Mouse (Mus musculus) liver, adult 2 months (tissue): Measurements from ENCODE around the gene Cntrob. TPM values are rescaled to one million over a fixed set of nuclear protein-coding genes. Genes with fewer than 3 reads are reported as not detected.

Source experiments
- DNase-seq: peaks from one replicate; pipeline ENCODE4 v3.0.0-alpha.2; 2011; ENCODE audit warnings: low read depth, low spot score; ENCODE audit errors: extremely low read depth
- H3K27ac ChIP-seq: fragments of 200-500 bp; replicated peaks from 2 replicates; pipeline ENCODE4 v1.5.1; 2012; ENCODE audit warnings: low read depth, mild to moderate bottlenecking, control low read depth, inconsistent platforms, low read length; ENCODE audit not compliant: insufficient read depth
- H3K27me3 ChIP-seq: fragments of 200-500 bp; 2 replicates; pipeline ENCODE4 v1.6.1; 2012; ENCODE audit warnings: mild to moderate bottlenecking, moderate library complexity, low read length, inconsistent platforms; ENCODE audit not compliant: control insufficient read depth, insufficient read depth
- H3K36me3 ChIP-seq: fragments of 200-500 bp; 2 replicates; pipeline ENCODE4 v1.6.1; 2012; ENCODE audit warnings: low read length, inconsistent platforms; ENCODE audit not compliant: control insufficient read depth, insufficient read depth
- H3K4me1 ChIP-seq: fragments of 200-500 bp; 2 replicates; pipeline ENCODE4 v1.6.1; 2011; ENCODE audit warnings: low read length; ENCODE audit not compliant: control insufficient read depth, insufficient read depth
- H3K4me3 ChIP-seq: fragments of 200-500 bp; 2 replicates; pipeline ENCODE4 v1.5.1; 2011; ENCODE audit warnings: low read depth, mild to moderate bottlenecking, control low read depth, low read length, moderate library complexity; ENCODE audit not compliant: insufficient read depth
- H3K79me2 ChIP-seq: fragments of 200-500 bp; 2 replicates; pipeline ENCODE4 v1.6.1; 2012; ENCODE audit warnings: inconsistent platforms, mild to moderate bottlenecking, low read length, moderate library complexity; ENCODE audit not compliant: control insufficient read depth, insufficient read depth
- H3K9ac ChIP-seq: fragments of 200-500 bp; 2 replicates; pipeline ENCODE4 v1.6.1; 2012; ENCODE audit warnings: low read depth, mild to moderate bottlenecking, control low read depth, inconsistent platforms, low read length
- CTCF ChIP-seq: fragments of 200-500 bp; IDR thresholded peaks from 2 replicates; pipeline ENCODE4 v1.5.1; 2011; ENCODE audit warnings: low read depth, low read length, control low read depth
- POLR2A ChIP-seq: fragments of 200-500 bp; IDR thresholded peaks from 2 replicates; pipeline ENCODE4 v1.6.1; 2011; ENCODE audit warnings: low read length, control low read depth; ENCODE audit not compliant: insufficient read depth; ENCODE audit errors: extremely low read depth
- WGBS: fragments of 180-500 bp; shearing (Covaris S2); methylation state at CpG from one replicate; pipeline ENCODE4 v1.1.7; 2018; 5-methylcytosine and 5-hydroxymethylcytosine counted together
- polyA plus RNA-seq: library from polyadenylated mRNA; depleted of rRNA; stranded (reverse); fragments of >200 nt; gene quantifications from 2 replicates; pipeline ENCODE4 v1.2.3, GENCODE M21; 2012
- total RNA-seq: library from RNA; depleted of rRNA; stranded (reverse); fragments of >200 nt; gene quantifications from 2 replicates; pipeline ENCODE4 v1.2.3, GENCODE M21; 2014

Gene Cntrob
- total and polyA plus RNA-seq, 2 experiments = 2.5 to 3.9 TPM

DNA sequence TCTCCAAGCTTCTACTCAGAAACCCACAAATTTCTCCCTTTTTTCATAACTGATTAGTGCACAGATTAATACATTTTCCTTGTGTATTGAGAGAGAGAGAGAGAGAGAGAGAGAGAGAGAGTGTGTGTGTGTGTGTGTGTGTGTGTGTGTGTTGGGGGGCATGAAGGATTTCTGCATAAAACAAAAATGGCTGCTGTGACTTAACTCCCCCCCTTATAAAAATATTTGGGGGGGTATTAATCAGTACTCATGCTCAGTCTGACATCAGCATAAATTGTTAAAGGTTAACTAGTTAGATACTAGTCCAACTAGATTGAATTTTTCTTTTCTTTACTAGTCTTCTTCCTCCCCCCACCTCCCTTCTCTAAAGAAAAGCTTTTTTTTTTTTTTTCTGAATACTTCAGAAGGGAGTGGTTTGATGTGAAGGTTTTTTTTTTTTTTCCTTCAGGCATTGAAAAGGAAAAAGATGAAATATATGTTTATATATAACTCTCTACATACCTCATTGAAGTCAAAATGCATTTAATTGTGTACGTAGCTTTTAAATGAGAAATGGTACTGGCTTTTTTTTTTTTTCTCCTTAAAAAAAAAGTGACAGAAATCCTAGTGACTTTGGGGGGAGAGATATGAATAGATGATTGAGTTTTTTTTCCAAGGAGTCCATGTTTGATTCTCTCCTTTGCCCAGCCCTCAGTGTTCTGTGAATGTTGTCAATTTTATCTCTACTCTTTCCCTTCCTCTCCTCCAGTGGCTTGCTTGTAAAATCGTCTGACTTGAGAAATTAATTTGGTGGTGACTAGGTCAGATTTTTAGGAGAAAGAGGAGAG lies 46.6 kb upstream of the Cntrob start:
- WGBS = 40% methylated on average over 2 of the region's 2 CpGs
- Histone ChIP-seq H3K27me3 (no peaks in the 10 kb centered on the region), H3K36me3 (no peaks in the 10 kb centered on the region), H3K27ac (peak overlapping the region; percentile 1; the same call in 1 of the 2 replicates), H3K9ac (no peak overlapping the region), H3K4me3 (no peak overlapping the region), H3K79me2 (no peaks in the 10 kb centered on the region; the same call in 1 of the 2 replicates), H3K4me1 (peaks cover 15% of the 10 kb centered on the region)
- TF ChIP-seq CTCF = no peak
- no peak for TF ChIP-seq POLR2A
- DNase-seq = no peak

DNA sequence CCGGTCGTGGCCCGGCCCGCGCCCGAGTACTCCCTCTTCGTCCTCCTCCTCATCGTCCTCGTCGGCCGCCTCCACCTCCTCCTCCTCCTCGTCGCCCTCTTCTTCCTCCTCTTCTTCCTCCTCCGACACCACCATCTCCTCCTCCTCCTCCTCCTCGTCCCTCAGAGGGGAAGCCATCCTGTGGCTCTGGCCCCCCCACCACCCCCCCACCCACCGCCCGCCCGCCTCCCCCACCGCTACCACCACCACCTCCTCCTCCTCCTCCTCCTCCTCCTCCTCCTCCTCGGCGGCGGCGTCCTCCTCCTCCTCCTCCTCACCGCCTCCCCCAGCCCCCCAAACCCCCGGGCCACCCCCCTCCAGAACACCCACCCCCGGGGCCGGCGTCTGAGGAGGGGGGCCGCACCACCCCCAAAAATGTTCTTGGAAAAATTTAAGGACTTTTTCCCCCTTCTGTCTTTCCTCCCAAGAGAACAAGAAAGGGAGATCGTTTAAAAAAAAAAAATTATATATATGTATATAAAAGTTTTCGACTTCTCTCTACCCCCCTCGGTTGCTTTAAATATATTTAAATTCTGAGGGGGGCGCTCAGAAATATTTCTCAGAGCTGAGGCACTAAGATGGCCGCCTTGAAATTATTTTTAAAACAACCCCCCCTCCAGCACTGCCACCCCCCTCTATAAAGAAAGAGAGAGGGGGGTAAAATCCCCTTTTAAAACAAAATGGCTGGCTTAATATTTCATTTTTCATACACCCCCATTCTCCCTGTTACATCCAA lies 45.8 kb upstream of the Cntrob start, which contains the start of gene Chd3:
TSS of gene Chd3 (minus strand) at position 192 of the 775 bp plus-strand sequence.
- H3K9ac ChIP-seq = peak within 1 kb of the TSS; percentile 97
- whole genome bisulfite sequencing = 4% methylated on average over 20 of the region's 34 CpGs

DNA sequence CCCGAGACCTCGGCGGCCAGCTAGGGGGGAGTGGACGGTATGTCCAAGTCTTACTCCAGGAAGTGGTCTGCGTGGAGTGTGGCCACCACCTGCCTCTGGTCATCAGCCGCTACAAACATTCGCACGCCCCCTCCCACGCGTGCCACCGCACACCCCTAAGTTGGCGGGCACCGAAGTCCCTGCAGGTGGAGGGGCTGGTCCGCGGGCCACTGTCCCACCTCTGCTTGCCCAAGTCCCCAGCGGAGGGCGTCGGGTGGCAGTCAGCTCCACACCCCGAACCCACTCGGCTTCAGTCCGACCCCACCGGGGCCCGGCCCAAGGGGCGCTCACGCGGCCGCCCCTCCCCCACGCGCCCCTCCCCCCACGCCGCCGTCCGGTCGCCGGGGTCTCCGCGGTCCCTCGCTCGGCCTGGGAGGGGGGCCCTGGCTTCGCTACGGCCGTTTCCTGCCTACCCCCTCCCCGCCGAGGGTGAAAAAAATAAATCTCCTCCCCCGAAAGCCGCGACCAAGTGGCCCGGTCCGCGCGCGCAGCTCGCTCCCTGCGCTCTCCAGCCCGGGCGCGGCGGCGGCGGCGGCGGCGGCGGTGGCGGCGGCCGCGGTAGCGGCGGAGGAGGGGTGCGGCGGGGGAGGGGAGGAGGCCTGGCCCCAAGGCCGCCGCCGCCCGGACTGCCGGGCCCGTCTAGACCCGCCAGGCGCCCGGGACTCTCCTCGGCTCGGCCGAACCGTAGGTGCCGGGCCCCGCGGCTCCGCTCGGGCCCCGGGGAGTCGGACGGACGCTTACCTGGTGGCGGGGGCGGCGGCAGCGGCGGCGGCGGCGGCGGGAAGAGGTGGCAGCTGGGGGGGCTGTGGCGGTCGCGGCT lies 45.0 kb upstream of the Cntrob start:
- DNase-seq = no peak
- Histone ChIP-seq H3K27ac (peak overlapping the region; percentile 86), H3K27me3 (no peaks in the 10 kb centered on the region), H3K36me3 (no peaks in the 10 kb centered on the region), H3K9ac (peak overlapping the region; percentile 97), H3K79me2 (peaks cover 2% of the 10 kb centered on the region; the same call in 1 of the 2 replicates), H3K4me1 (peaks cover 20% of the 10 kb centered on the region), H3K4me3 (peak overlapping the region; percentile 81)
- TF ChIP-seq CTCF = no peak
- TF ChIP-seq POLR2A = no peak
- under 1% methylated on average over 82 of the region's 106 CpGs for WGBS

More for the DNA sequence above, 45.8 kb upstream of the Cntrob start, which contains the start of gene Chd3:
- peaks cover 16% of the 10 kb centered on the region for H3K4me1 ChIP-seq
- TF ChIP-seq CTCF = no peak
- TF ChIP-seq POLR2A = no peak
- peak within 1 kb of the TSS; percentile 81 for H3K4me3 ChIP-seq
- DNase-seq = no peak
- H3K36me3 ChIP-seq = no peaks in the 10 kb centered on the region
- peak within 1 kb of the TSS; percentile 86 for H3K27ac ChIP-seq
- no peaks in the 10 kb centered on the region; the same call in 1 of the 2 replicates for H3K79me2 ChIP-seq
- H3K27me3 ChIP-seq = no peaks in the 10 kb centered on the region

DNA sequence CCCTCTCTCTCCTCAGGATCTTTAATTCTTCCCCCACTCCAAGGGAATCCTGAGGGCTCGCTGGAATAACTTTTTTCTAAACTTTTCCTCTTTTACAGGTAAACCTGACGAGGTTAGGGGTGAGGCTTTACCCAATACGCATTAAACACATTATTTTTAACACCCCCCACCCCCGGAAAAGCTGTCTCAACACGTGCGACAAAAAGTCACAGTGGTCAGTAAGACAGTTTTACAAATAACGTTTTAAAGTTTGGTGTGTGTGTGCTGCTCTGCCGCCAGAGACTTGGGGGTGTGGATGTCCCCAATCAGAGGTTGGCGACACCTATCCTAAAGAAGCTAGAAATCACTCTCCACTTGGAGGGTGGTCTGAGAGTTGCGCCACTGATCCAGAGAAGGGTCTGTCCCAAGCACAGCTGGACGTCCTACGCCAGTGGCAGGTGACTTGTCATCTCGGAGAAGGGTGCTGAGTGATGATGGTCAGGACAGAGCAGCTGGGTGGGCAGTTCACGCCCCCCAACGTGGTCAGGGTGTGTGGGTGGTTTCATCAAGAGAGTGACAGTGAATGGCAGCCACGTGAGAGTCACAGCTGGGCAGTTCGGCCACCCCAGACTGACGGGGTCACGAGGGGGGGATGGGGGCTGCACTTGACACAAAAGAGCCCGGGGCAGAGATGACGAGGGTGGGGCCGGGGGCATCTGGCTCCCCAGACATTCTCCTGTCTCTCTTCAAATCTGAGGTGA lies 44.2 kb upstream of the Cntrob start:
- H3K27ac ChIP-seq = peak overlapping the region; percentile 84

More for the DNA sequence above, 44.2 kb upstream of the Cntrob start:
- 3% methylated on average over 22 of the region's 22 CpGs for WGBS
- Histone ChIP-seq H3K36me3 (peaks cover 3% of the 10 kb centered on the region; the same call in 1 of the 2 replicates), H3K79me2 (peaks cover 5% of the 10 kb centered on the region; the same call in 1 of the 2 replicates), H3K4me3 (peak overlapping the region; percentile 81), H3K27me3 (no peaks in the 10 kb centered on the region), H3K9ac (peak overlapping the region; percentile 97), H3K4me1 (peaks cover 22% of the 10 kb centered on the region)
- TF ChIP-seq POLR2A (no peak), CTCF (no peak)
- peak; percentile 53 for DNase-seq
